Mouse (Mus musculus): ENCODE measurements at regions not wholly inside any gene's neighbourhood (a gene's known extent, or its start where the extent isn't known, plus 50 kb on each side); places are given as distances from the start of the nearest gene placed in this dataset.

DNA sequence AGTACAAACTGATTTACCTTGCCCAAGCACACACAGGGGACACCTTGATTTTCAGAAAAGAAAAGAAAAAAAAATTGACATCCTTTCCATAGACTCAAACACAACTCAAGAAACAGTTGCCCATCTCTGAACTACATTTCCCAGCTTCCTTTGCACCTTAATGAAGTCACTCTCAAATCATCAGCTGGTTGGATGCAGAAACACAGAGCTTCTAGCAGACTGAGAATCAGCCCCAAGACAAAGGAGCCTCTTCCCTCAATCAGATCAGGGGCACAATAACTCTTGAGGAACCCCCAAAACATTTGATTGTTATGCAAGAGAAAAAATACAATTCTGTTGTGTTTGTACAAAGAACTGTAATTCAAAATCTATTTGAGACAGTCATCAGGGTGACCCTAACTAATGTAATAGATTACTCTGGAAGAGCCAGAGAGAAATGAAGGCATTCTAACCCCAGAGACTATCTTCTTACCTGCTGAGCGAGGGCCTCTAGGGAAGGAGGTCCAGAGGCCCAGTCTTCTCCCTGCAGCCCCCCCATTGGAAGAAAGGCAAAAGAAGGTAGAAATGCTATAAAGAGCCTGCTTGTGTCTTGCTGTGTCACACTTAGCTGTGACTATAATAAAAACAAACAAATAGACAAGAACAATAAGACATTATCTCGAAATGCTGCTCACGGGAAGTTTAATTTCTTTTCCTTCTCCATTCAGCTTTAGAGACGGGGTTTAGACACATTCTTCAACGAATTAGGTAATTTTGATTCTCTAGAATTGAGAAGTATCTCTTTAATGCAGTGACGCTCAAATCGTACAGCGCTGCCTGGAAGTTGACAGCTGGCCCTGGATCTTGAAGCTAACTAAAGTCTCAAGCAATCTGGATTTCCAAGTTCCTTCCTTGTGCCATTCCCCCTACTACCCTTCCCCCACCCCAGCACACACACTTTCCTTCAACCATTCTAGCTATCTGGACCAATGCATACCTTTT lies 287.5 kb downstream of the Lnpk start:
- H3K4me3 ChIP-seq (ENCODE audit: low read depth, low read length), result no peak overlapping the region
- H3K9ac ChIP-seq (replicated peaks; ENCODE audit: low read depth, low read length), result no peak overlapping the region
- TF ChIP-seq CTCF (IDR thresholded peaks at IDR 0.05; ENCODE audit: low read depth) (no peak), EP300 (IDR thresholded peaks at IDR 0.05; ENCODE audit: low read depth) (no peak)
- DNase-seq (ENCODE audit: low spot score) (no peak), ATAC-seq (ENCODE audit: insufficient read depth, low read depth) (no peak)
- 74% methylated on average over 8 of the region's 8 CpGs for WGBS
- no peaks in the 10 kb centered on the region for H3K9me3 ChIP-seq (replicated peaks; ENCODE audit: control insufficient read depth, low read length)
- no peaks in the 10 kb centered on the region for H3K27me3 ChIP-seq (ENCODE audit: control insufficient read depth, insufficient read depth, low read length)
- no peaks in the 10 kb centered on the region for H3K36me3 ChIP-seq (replicated peaks; ENCODE audit: control insufficient read depth, insufficient read depth, low read length)
- H3K4me2 ChIP-seq (ENCODE audit: low read depth, low read length), result no peak overlapping the region
- no peak overlapping the region for H3K27ac ChIP-seq (ENCODE audit: low read depth)
- no peaks in the 10 kb centered on the region for H3K4me1 ChIP-seq (ENCODE audit: control insufficient read depth, insufficient read depth)

DNA sequence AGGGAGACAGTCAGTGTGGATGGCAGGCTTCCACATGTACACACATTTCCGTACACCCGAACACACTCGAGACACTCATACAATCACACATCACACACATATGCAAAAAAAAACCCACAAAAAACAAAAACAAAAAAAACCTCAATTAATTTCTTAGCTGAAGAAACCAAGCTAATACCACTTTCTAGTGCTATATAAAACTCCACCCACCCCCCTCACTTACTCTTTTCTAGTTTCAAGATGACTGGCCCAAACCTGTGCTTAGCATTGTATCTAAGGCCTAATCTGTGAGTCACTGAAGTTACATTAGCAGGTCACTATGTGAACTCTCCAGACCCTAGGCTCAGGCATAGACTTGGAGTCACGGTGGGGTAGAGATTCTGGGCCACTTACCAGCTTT lies 293.6 kb downstream of the Lnpk start:
- Histone ChIP-seq H3K27me3 (ENCODE audit: control insufficient read depth, insufficient read depth, low read length) (no peaks in the 10 kb centered on the region), H3K9me3 (replicated peaks; ENCODE audit: control insufficient read depth, low read length) (no peaks in the 10 kb centered on the region), H3K36me3 (replicated peaks; ENCODE audit: control insufficient read depth, insufficient read depth, low read length) (no peaks in the 10 kb centered on the region), H3K4me1 (ENCODE audit: control insufficient read depth, insufficient read depth) (no peaks in the 10 kb centered on the region), H3K9ac (replicated peaks; ENCODE audit: low read depth, low read length) (no peak overlapping the region), H3K27ac (ENCODE audit: low read depth) (no peak overlapping the region), H3K4me3 (ENCODE audit: low read depth, low read length) (no peak overlapping the region), H3K4me2 (ENCODE audit: low read depth, low read length) (no peak overlapping the region)
- WGBS, result 89% methylated on average over 4 of the region's 4 CpGs
- TF ChIP-seq CTCF (IDR thresholded peaks at IDR 0.05; ENCODE audit: low read depth) (no peak), EP300 (IDR thresholded peaks at IDR 0.05; ENCODE audit: low read depth) (no peak)
- ATAC-seq (ENCODE audit: insufficient read depth, low read depth) (no peak), DNase-seq (ENCODE audit: low spot score) (no peak)

DNA sequence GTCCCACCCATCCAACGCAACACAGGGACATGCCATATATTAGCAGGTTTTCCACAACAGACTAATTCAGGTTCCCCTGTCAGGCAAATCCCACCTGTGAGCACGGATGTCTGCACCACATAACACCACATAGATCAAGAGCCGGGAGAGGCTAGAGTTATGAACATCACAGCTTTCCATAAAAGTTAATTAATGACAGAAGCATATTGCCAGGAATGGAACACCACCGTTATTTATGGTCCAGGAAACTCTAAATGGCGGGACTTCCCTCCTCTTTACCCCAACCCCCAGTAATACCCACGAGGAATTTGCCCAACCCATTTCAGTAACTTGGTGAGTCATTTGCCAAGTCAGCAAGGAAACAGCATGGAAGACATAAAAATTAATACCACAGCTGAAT lies 314.3 kb downstream of the Lnpk start:
- Histone ChIP-seq H3K9me3 (replicated peaks; ENCODE audit: control insufficient read depth, low read length) (no peaks in the 10 kb centered on the region), H3K9ac (replicated peaks; ENCODE audit: low read depth, low read length) (no peak overlapping the region), H3K27ac (ENCODE audit: low read depth) (no peak overlapping the region), H3K4me3 (ENCODE audit: low read depth, low read length) (no peak overlapping the region), H3K4me2 (ENCODE audit: low read depth, low read length) (no peak overlapping the region), H3K36me3 (replicated peaks; ENCODE audit: control insufficient read depth, insufficient read depth, low read length) (no peaks in the 10 kb centered on the region), H3K27me3 (ENCODE audit: control insufficient read depth, insufficient read depth, low read length) (no peaks in the 10 kb centered on the region), H3K4me1 (ENCODE audit: control insufficient read depth, insufficient read depth) (no peaks in the 10 kb centered on the region)
- TF ChIP-seq CTCF (IDR thresholded peaks at IDR 0.05; ENCODE audit: low read depth), result no peak
- no peak for TF ChIP-seq EP300 (IDR thresholded peaks at IDR 0.05; ENCODE audit: low read depth)
- ATAC-seq (ENCODE audit: insufficient read depth, low read depth) (no peak), DNase-seq (ENCODE audit: low spot score) (no peak)
- 87% methylated on average over 6 of the region's 6 CpGs for WGBS

DNA sequence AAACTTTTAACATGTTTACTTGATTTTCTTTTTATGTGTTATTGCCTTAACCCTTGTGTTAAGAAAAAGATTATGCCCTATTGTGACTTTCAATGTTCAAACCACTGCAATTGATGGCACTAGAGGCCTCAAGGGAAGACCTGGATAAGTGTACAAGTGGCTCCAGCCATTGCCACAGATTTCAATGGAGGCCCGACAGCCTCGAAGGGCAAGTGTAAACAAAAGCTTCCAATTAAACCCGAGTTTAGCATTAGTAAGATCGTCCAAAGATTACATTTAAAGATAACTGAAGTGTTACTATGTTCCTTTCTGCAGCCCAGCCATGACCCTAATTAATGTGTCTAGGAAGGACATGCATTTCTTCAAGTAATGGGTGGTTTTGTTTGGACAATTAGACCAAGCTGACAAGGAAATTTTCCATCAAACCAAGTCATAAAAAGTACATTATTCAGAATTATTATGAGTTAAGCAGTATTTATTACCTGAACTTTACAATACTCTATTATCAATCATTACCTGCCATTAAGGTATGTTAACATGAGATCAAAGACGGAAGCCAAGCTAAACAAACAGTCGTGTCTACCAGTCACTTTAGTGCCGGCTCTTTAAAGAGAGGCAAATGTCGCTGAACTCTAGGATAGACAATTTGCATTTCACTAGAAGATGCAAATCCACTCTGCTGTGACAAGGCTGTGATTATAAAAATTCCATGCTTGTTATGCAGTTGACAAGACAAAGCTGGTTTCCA lies 322.0 kb downstream of the Lnpk start:
- Histone ChIP-seq H3K4me3 (ENCODE audit: low read depth, low read length) (no peak overlapping the region), H3K4me2 (ENCODE audit: low read depth, low read length) (no peak overlapping the region), H3K36me3 (replicated peaks; ENCODE audit: control insufficient read depth, insufficient read depth, low read length) (no peaks in the 10 kb centered on the region), H3K27ac (ENCODE audit: low read depth) (no peak overlapping the region), H3K9me3 (replicated peaks; ENCODE audit: control insufficient read depth, low read length) (no peaks in the 10 kb centered on the region), H3K4me1 (ENCODE audit: control insufficient read depth, insufficient read depth) (no peaks in the 10 kb centered on the region), H3K27me3 (ENCODE audit: control insufficient read depth, insufficient read depth, low read length) (no peaks in the 10 kb centered on the region), H3K9ac (replicated peaks; ENCODE audit: low read depth, low read length) (no peak overlapping the region)
- ATAC-seq (ENCODE audit: insufficient read depth, low read depth) (no peak), DNase-seq (ENCODE audit: low spot score) (no peak)
- TF ChIP-seq CTCF (IDR thresholded peaks at IDR 0.05; ENCODE audit: low read depth), result no peak
- no peak for TF ChIP-seq EP300 (IDR thresholded peaks at IDR 0.05; ENCODE audit: low read depth)
- WGBS, result 66% methylated on average over 8 of the region's 8 CpGs

DNA sequence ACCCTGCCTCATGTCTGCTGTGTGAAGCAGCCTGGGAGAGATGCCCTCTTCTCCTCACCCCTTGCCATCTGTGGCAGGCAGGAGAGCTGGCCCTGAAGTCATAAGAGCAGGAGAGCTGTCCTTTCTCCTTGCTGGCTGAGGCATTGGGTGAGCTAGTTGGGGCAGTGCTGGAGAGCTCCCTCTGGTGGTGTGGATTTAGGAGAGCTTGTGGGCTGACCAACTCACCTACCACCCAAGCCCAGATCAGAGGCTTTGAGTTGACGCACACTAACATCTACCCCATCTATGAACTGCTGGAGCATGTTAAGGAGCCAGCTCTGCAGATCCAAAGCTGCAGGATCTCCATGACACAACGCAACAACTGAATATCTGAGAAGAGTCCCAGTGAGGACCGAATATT lies 331.7 kb downstream of the Lnpk start:
- TF ChIP-seq CTCF (IDR thresholded peaks at IDR 0.05; ENCODE audit: low read depth) (no peak), EP300 (IDR thresholded peaks at IDR 0.05; ENCODE audit: low read depth) (no peak)
- no peak overlapping the region for H3K4me3 ChIP-seq (ENCODE audit: low read depth, low read length)
- DNase-seq (ENCODE audit: low spot score), result no peak
- H3K9ac ChIP-seq (replicated peaks; ENCODE audit: low read depth, low read length), result no peak overlapping the region
- WGBS, result 88% methylated on average over 3 of the region's 3 CpGs
- no peaks in the 10 kb centered on the region for H3K36me3 ChIP-seq (replicated peaks; ENCODE audit: control insufficient read depth, insufficient read depth, low read length)
- H3K4me2 ChIP-seq (ENCODE audit: low read depth, low read length), result no peak overlapping the region
- H3K9me3 ChIP-seq (replicated peaks; ENCODE audit: control insufficient read depth, low read length), result no peaks in the 10 kb centered on the region
- no peaks in the 10 kb centered on the region for H3K27me3 ChIP-seq (ENCODE audit: control insufficient read depth, insufficient read depth, low read length)
- H3K4me1 ChIP-seq (ENCODE audit: control insufficient read depth, insufficient read depth), result no peaks in the 10 kb centered on the region; the same call in 1 of the 2 replicates
- no peak overlapping the region for H3K27ac ChIP-seq (ENCODE audit: low read depth)
- no peak for ATAC-seq (ENCODE audit: insufficient read depth, low read depth)

All from heart, postnatal 0 days (tissue).